Mouse (Mus musculus): ENCODE data around the gene Hcst. TPM values are rescaled to one million over a fixed set of nuclear protein-coding genes. Genes with fewer than 3 reads are reported as not detected.

The Hcst gene
- polyA plus RNA-seq, 1 experiment from 2014 or later: 0.66 TPM

Other genes starting within 250 kb of the Hcst start
- gene Cox7a1, start 235.7 kb downstream of the Hcst start, polyA plus RNA-seq (2015; fragmentation: Nextera tagmentation; extraction: Ambion mirVana): 330 and 354 TPM in 2 replicates
- gene Capns1, start 221.0 kb downstream of the Hcst start, polyA plus RNA-seq (2015; fragmentation: Nextera tagmentation; extraction: Ambion mirVana): 76.8 and 81.8 TPM in 2 replicates
- 113 and 123 TPM in 2 replicates for gene Polr2i, start 187.9 kb downstream of the Hcst start, polyA plus RNA-seq (2015; fragmentation: Nextera tagmentation; extraction: Ambion mirVana)
- 145 and 170 TPM in 2 replicates for gene Tbcb, start 187.6 kb downstream of the Hcst start, polyA plus RNA-seq (2015; fragmentation: Nextera tagmentation; extraction: Ambion mirVana)
- not detected in 2 replicates for gene Ovol3, start 184.1 kb downstream of the Hcst start, polyA plus RNA-seq (2015; fragmentation: Nextera tagmentation; extraction: Ambion mirVana)
- gene Thap8, start 139.8 kb downstream of the Hcst start, polyA plus RNA-seq (2015; fragmentation: Nextera tagmentation; extraction: Ambion mirVana): 0.37 and 0.39 TPM in 2 replicates
- 7.1 and 8.5 TPM in 2 replicates for gene Wdr62, start 139.4 kb downstream of the Hcst start, polyA plus RNA-seq (2015; fragmentation: Nextera tagmentation; extraction: Ambion mirVana)
- gene Clip3, start 128.1 kb downstream of the Hcst start, polyA plus RNA-seq (2015; fragmentation: Nextera tagmentation; extraction: Ambion mirVana): 10.2 and 14.9 TPM in 2 replicates
- 60.5 and 66.1 TPM in 2 replicates for gene Alkbh6, start 111.1 kb downstream of the Hcst start, polyA plus RNA-seq (2015; fragmentation: Nextera tagmentation; extraction: Ambion mirVana)
- gene Syne4, start 105.0 kb downstream of the Hcst start, polyA plus RNA-seq (2015; fragmentation: Nextera tagmentation; extraction: Ambion mirVana): 18.3 and 20.2 TPM in 2 replicates
- gene E130208F15Rik, start 98.1 kb downstream of the Hcst start, polyA plus RNA-seq (2015; fragmentation: Nextera tagmentation; extraction: Ambion mirVana): 2.5 and 3.3 TPM in 2 replicates
- 14.6 and 15.1 TPM in 2 replicates for gene Sdhaf1, start 96.0 kb downstream of the Hcst start, polyA plus RNA-seq (2015; fragmentation: Nextera tagmentation; extraction: Ambion mirVana)
- 1.9 TPM in 2 replicates for gene Lrfn3, start 57.1 kb downstream of the Hcst start, polyA plus RNA-seq (2015; fragmentation: Nextera tagmentation; extraction: Ambion mirVana)
- gene Tyrobp, start 6.1 kb downstream of the Hcst start, polyA plus RNA-seq (2015; fragmentation: Nextera tagmentation; extraction: Ambion mirVana): 27.8 and 28.7 TPM in 2 replicates
- 1.2 and 1.4 TPM in 2 replicates for gene Nfkbid, start 1.9 kb upstream of the Hcst start, polyA plus RNA-seq (2015; fragmentation: Nextera tagmentation; extraction: Ambion mirVana)
- gene Aplp1, start 25.7 kb upstream of the Hcst start, polyA plus RNA-seq (2015; fragmentation: Nextera tagmentation; extraction: Ambion mirVana): 26.8 and 29.5 TPM in 2 replicates
- 0.45 and 0.49 TPM in 2 replicates for gene Kirrel2, start 37.8 kb upstream of the Hcst start, polyA plus RNA-seq (2015; fragmentation: Nextera tagmentation; extraction: Ambion mirVana)
- gene Nphs1, start 38.5 kb upstream of the Hcst start, polyA plus RNA-seq (2015; fragmentation: Nextera tagmentation; extraction: Ambion mirVana): 0.12 TPM in 1 of 2 replicates, not detected in the other
- 0.13 and 1.0 TPM in 2 replicates for gene Prodh2, start 73.8 kb upstream of the Hcst start, polyA plus RNA-seq (2015; fragmentation: Nextera tagmentation; extraction: Ambion mirVana)
- 8.0 and 9.3 TPM in 2 replicates for gene Arhgap33, start 115.2 kb upstream of the Hcst start, polyA plus RNA-seq (2015; fragmentation: Nextera tagmentation; extraction: Ambion mirVana)
- 76.6 and 86.4 TPM in 2 replicates for gene Hspb6, start 132.3 kb upstream of the Hcst start, polyA plus RNA-seq (2015; fragmentation: Nextera tagmentation; extraction: Ambion mirVana)
- 8.7 and 9.6 TPM in 2 replicates for gene Proser3, start 132.4 kb upstream of the Hcst start, polyA plus RNA-seq (2015; fragmentation: Nextera tagmentation; extraction: Ambion mirVana)
- gene Lin37, start 140.0 kb upstream of the Hcst start, polyA plus RNA-seq (2015; fragmentation: Nextera tagmentation; extraction: Ambion mirVana): 31.0 and 36.9 TPM in 2 replicates
- gene U2af1l4, start 143.4 kb upstream of the Hcst start, polyA plus RNA-seq (2015; fragmentation: Nextera tagmentation; extraction: Ambion mirVana): 85.6 and 92.3 TPM in 2 replicates
- 7.4 and 8.4 TPM in 2 replicates for gene Gm49396, start 143.5 kb upstream of the Hcst start, polyA plus RNA-seq (2015; fragmentation: Nextera tagmentation; extraction: Ambion mirVana)
- 114 and 116 TPM in 2 replicates for gene Psenen, start 143.8 kb upstream of the Hcst start, polyA plus RNA-seq (2015; fragmentation: Nextera tagmentation; extraction: Ambion mirVana)
- gene Igflr1, start 145.6 kb upstream of the Hcst start, polyA plus RNA-seq (2015; fragmentation: Nextera tagmentation; extraction: Ambion mirVana): 3.5 and 3.6 TPM in 2 replicates
- 4.4 and 5.7 TPM in 2 replicates for gene Kmt2b, start 168.9 kb upstream of the Hcst start, polyA plus RNA-seq (2015; fragmentation: Nextera tagmentation; extraction: Ambion mirVana)
- gene Zbtb32, start 179.1 kb upstream of the Hcst start, polyA plus RNA-seq (2015; fragmentation: Nextera tagmentation; extraction: Ambion mirVana): 0.13 and 0.19 TPM in 2 replicates
- gene Upk1a, start 193.0 kb upstream of the Hcst start, polyA plus RNA-seq (2015; fragmentation: Nextera tagmentation; extraction: Ambion mirVana): 0.33 and 0.37 TPM in 2 replicates
- 1,963 and 2,109 TPM in 2 replicates for gene Cox6b1, start 206.3 kb upstream of the Hcst start, polyA plus RNA-seq (2015; fragmentation: Nextera tagmentation; extraction: Ambion mirVana)
- gene Etv2, start 216.0 kb upstream of the Hcst start, polyA plus RNA-seq (2015; fragmentation: Nextera tagmentation; extraction: Ambion mirVana): 0.33 and 0.37 TPM in 2 replicates
- 79.5 and 88.4 TPM in 2 replicates for gene Rbm42, start 230.5 kb upstream of the Hcst start, polyA plus RNA-seq (2015; fragmentation: Nextera tagmentation; extraction: Ambion mirVana)
- 30.1 and 32.3 TPM in 2 replicates for gene Haus5, start 245.1 kb upstream of the Hcst start, polyA plus RNA-seq (2015; fragmentation: Nextera tagmentation; extraction: Ambion mirVana)

All from heart, embryonic 13.5 days (tissue).